Mouse (Mus musculus) forebrain, embryonic 13.5 days (tissue): ENCODE data around the gene Wdr11. TPM values are rescaled to one million over a fixed set of nuclear protein-coding genes. Genes with fewer than 3 reads are reported as not detected.

Experiments
- ATAC-seq: fragments of 200-750 bp; cut with Nextera tagmentation; 2 replicates; pipeline ENCODE4 v1.8.0; 2017
- H3K27ac ChIP-seq: fragments of 300-500 bp; sonication (generic); 2 replicates; pipeline ENCODE4 v1.5.1; 2015; ENCODE audit warnings: inconsistent platforms, mild to moderate bottlenecking, moderate library complexity
- H3K27me3 ChIP-seq: fragments of 300-500 bp; sonication (generic); 2 replicates; pipeline ENCODE4 v1.6.1; 2015; ENCODE audit warnings: mild to moderate bottlenecking, inconsistent platforms
- H3K36me3 ChIP-seq: fragments of 300-500 bp; sonication (generic); 2 replicates; pipeline ENCODE4 v1.6.1; 2015; ENCODE audit warnings: mild to moderate bottlenecking, inconsistent platforms; ENCODE audit not compliant: poor library complexity, severe bottlenecking
- H3K4me1 ChIP-seq: fragments of 300-500 bp; sonication (generic); 2 replicates; pipeline ENCODE4 v1.6.1; 2015; ENCODE audit warnings: inconsistent platforms
- H3K4me2 ChIP-seq: fragments of 300-500 bp; sonication (generic); 2 replicates; pipeline ENCODE4 v1.6.1; 2015; ENCODE audit warnings: inconsistent platforms, mild to moderate bottlenecking, moderate library complexity
- H3K4me3 ChIP-seq: fragments of 300-500 bp; sonication (generic); 2 replicates; pipeline ENCODE4 v1.5.1; 2015; ENCODE audit warnings: mild to moderate bottlenecking, inconsistent platforms
- H3K9ac ChIP-seq: fragments of 300-500 bp; sonication (generic); 2 replicates; pipeline ENCODE4 v1.6.1; 2015; ENCODE audit warnings: mild to moderate bottlenecking, inconsistent platforms
- H3K9me3 ChIP-seq: fragments of 300-500 bp; sonication (generic); replicated peaks from 2 replicates; pipeline ENCODE4 v1.6.1; 2016; ENCODE audit warnings: inconsistent platforms
- WGBS: fragments of 180-500 bp; shearing (Covaris S2); methylation state at CpG from one replicate; pipeline ENCODE4 v1.1.7; 2015; 5-methylcytosine and 5-hydroxymethylcytosine counted together
- polyA plus RNA-seq: library from polyadenylated mRNA; unstranded; fragments of >200 nt; fragmentation: Nextera tagmentation; extraction: Ambion mirVana; gene quantifications from 2 replicates; pipeline ENCODE4 v1.2.1, GENCODE M21; 2015

Gene Wdr11
- polyA plus RNA-seq, 1 experiment from 2014 or later: 30.6 TPM

DNA sequence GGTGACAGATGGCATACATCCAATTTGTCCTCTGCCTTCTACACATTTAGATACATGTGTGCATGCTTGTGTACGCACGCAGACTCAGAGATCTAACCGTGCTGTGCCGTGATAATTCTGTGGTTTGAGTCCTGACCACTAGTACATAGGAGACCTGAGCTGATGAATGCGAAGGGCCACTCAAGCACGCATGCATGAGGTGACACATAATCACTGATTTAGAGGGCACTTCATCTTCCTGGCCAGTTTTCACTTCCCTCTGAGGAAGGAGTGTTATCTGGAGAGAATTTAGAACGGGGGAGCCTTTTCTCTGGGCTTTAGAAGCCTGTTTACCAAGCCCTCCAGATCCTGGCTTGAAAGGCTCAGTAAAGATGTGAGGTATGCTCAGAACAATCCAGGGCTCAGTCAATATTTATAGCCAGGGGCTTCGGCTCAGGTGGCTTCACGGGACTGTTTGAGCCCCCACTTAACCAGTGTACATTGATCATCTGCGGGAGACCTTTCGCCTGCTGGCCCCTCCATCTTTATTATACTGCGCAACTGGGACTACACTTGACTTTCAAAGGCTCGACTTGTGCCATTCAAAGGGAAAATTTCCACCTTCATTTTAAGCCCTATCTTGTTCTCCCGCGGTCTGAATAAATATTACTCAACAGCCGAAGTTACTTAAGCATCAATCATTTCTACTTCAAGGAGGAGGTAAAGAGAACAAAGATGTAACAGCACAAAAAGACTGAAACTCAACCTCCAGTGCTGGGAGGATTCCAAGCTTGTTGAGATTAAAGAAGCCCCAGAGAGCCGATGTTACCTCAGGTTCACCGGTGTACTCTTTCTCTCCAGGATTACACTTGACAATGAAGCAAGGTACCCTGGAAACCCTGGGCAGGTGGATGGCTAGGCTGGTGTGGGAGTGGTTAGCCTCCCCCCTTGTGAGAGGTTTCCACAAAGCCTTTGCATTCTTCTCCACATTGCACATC lies 80.3 kb downstream of the Wdr11 start:
- Histone ChIP-seq H3K27ac (no peak overlapping the region), H3K9ac (no peak overlapping the region), H3K4me1 (peaks cover 15% of the 10 kb centered on the region), H3K36me3 (no peaks in the 10 kb centered on the region), H3K4me2 (no peak overlapping the region), H3K4me3 (no peak overlapping the region), H3K27me3 (peaks cover 39% of the 10 kb centered on the region), H3K9me3 (no peaks in the 10 kb centered on the region)
- WGBS: 84% methylated on average over 18 of the region's 18 CpGs
- ATAC-seq: no peak

- ATAC-seq: peak; percentile 55
- no peak overlapping the region for H3K4me3 ChIP-seq
- H3K36me3 ChIP-seq: no peaks in the 10 kb centered on the region
- peaks cover 39% of the 10 kb centered on the region for H3K27me3 ChIP-seq
- H3K4me2 ChIP-seq: no peak overlapping the region
- no peak overlapping the region for H3K9ac ChIP-seq
- no peaks in the 10 kb centered on the region for H3K9me3 ChIP-seq
- peaks cover 15% of the 10 kb centered on the region for H3K4me1 ChIP-seq
- H3K27ac ChIP-seq: no peak overlapping the region
- WGBS: 31% methylated on average over 9 of the region's 9 CpGs
Observed at GRCm38 (mm10) chr7:129673776-129674175, 82.1 kb downstream of the Wdr11 start.

GRCm38 (mm10) chr7:129674558-129674957 lies 82.9 kb downstream of the Wdr11 start:
- ATAC-seq: no peak
- Histone ChIP-seq H3K9ac (no peak overlapping the region), H3K4me3 (no peak overlapping the region), H3K36me3 (no peaks in the 10 kb centered on the region), H3K4me1 (peaks cover 15% of the 10 kb centered on the region), H3K27ac (no peak overlapping the region), H3K27me3 (peaks cover 39% of the 10 kb centered on the region), H3K9me3 (no peaks in the 10 kb centered on the region), H3K4me2 (no peak overlapping the region)
- 70% methylated on average over 4 of the region's 4 CpGs for WGBS

- Histone ChIP-seq H3K36me3 (no peaks in the 10 kb centered on the region), H3K4me1 (peaks cover 17% of the 10 kb centered on the region), H3K27ac (no peak overlapping the region), H3K4me3 (no peak overlapping the region), H3K9ac (no peak overlapping the region), H3K9me3 (no peaks in the 10 kb centered on the region), H3K4me2 (no peak overlapping the region), H3K27me3 (peaks cover 39% of the 10 kb centered on the region)
- no peak for ATAC-seq
- 94% methylated on average over 6 of the region's 6 CpGs for WGBS
Observed at GRCm38 (mm10) chr7:129675852-129676251, 84.2 kb downstream of the Wdr11 start.

- WGBS: 59% methylated on average over 4 of the region's 4 CpGs
- no peaks in the 10 kb centered on the region for H3K36me3 ChIP-seq
- peaks cover 19% of the 10 kb centered on the region for H3K4me1 ChIP-seq
- no peak overlapping the region for H3K4me2 ChIP-seq
- ATAC-seq: no peak
- no peaks in the 10 kb centered on the region for H3K9me3 ChIP-seq
- no peak overlapping the region for H3K27ac ChIP-seq
- no peak overlapping the region for H3K9ac ChIP-seq
- no peak overlapping the region for H3K4me3 ChIP-seq
- peaks cover 29% of the 10 kb centered on the region for H3K27me3 ChIP-seq
Observed at GRCm38 (mm10) chr7:129677141-129677540, 85.5 kb downstream of the Wdr11 start.

DNA sequence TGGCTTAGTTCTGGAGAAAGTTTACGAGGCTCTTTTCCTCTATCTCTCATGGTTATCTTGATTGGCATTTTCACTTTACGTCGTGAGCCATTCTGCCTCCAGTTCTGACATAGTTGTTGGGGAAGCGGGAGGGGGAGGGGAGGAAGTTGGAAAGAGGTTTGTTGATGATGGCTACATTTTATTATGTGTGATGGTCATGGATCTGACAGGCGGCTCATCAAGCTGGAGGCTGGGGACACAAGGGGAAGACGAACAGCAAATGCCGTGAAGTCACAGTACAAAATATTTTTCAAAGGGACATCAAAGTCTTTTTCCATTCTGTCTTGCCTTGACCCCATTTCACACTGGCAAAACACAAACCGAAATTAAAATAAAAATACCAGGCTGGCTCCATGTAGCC lies 86.8 kb downstream of the Wdr11 start:
- ATAC-seq: no peak
- no peak overlapping the region for H3K27ac ChIP-seq
- no peaks in the 10 kb centered on the region for H3K36me3 ChIP-seq
- no peak overlapping the region for H3K4me3 ChIP-seq
- H3K27me3 ChIP-seq: peaks cover 22% of the 10 kb centered on the region
- no peak overlapping the region for H3K9ac ChIP-seq
- no peaks in the 10 kb centered on the region for H3K9me3 ChIP-seq
- no peak overlapping the region for H3K4me2 ChIP-seq
- peaks cover 16% of the 10 kb centered on the region for H3K4me1 ChIP-seq
- WGBS: 83% methylated on average over 8 of the region's 8 CpGs

GRCm38 (mm10) chr7:129678972-129679371 lies 87.3 kb downstream of the Wdr11 start:
- Histone ChIP-seq H3K27me3 (peaks cover 22% of the 10 kb centered on the region), H3K4me3 (no peak overlapping the region), H3K9me3 (no peaks in the 10 kb centered on the region), H3K27ac (no peak overlapping the region), H3K36me3 (no peaks in the 10 kb centered on the region), H3K4me2 (no peak overlapping the region), H3K9ac (no peak overlapping the region), H3K4me1 (peaks cover 10% of the 10 kb centered on the region)
- no peak for ATAC-seq
- WGBS: 66% methylated on average over 8 of the region's 8 CpGs

- Histone ChIP-seq H3K27ac (no peak overlapping the region), H3K4me2 (no peak overlapping the region), H3K36me3 (no peaks in the 10 kb centered on the region), H3K27me3 (peaks cover 11% of the 10 kb centered on the region), H3K9ac (no peak overlapping the region), H3K4me1 (0 out of 2 replicates have a peak, but pooled peaks cover 4% of the 10 kb centered on the region), H3K9me3 (no peaks in the 10 kb centered on the region), H3K4me3 (no peak overlapping the region)
- WGBS: 48% methylated on average over 10 of the region's 10 CpGs
- no peak for ATAC-seq
Observed at GRCm38 (mm10) chr7:129680534-129681210, 89.0 kb downstream of the Wdr11 start.

DNA sequence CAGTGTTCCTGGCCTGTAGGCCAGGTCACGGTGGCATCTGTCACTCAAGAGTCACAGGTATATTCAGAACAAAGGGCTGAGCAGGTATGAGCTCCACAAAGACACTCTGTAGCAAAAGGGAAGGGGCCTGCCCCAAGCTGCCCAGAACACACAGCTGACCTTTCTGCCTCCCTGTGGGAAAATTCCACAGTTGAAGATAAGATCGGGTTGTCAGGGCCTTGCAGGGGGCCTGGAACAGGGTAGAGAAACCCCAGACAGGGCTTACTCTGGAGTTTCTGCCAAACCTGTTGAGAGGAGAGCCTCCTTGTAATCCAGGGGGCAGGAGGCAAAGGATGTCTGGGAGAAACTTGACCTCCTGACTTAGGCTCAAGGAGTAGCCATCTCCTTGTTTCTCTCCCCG lies 90.9 kb downstream of the Wdr11 start:
- Histone ChIP-seq H3K36me3 (no peaks in the 10 kb centered on the region), H3K4me1 (0 out of 2 replicates have a peak, but pooled peaks cover 4% of the 10 kb centered on the region), H3K27me3 (no peaks in the 10 kb centered on the region), H3K27ac (no peak overlapping the region), H3K4me3 (no peak overlapping the region), H3K9ac (no peak overlapping the region), H3K4me2 (no peak overlapping the region), H3K9me3 (no peaks in the 10 kb centered on the region)
- ATAC-seq: no peak
- 76% methylated on average over 3 of the region's 3 CpGs for WGBS

GRCm38 (mm10) chr7:129685326-129685725 lies 93.7 kb downstream of the Wdr11 start:
- 0 out of 2 replicates have a peak, but pooled peaks cover 3% of the 10 kb centered on the region for H3K27me3 ChIP-seq
- no peak overlapping the region for H3K27ac ChIP-seq
- no peaks in the 10 kb centered on the region for H3K9me3 ChIP-seq
- no peaks in the 10 kb centered on the region for H3K36me3 ChIP-seq
- ATAC-seq: no peak
- H3K9ac ChIP-seq: no peak overlapping the region
- no peak overlapping the region for H3K4me3 ChIP-seq
- 79% methylated on average over 5 of the region's 5 CpGs for whole genome bisulfite sequencing
- no peak overlapping the region for H3K4me2 ChIP-seq
- H3K4me1 ChIP-seq: 0 out of 2 replicates have a peak, but pooled peaks cover 4% of the 10 kb centered on the region
